Mouse (Mus musculus) gastrocnemius, postnatal 25 days (tissue): Measurements from ENCODE around the gene Gm2431. TPM values are rescaled to one million over a fixed set of nuclear protein-coding genes. Genes with fewer than 3 reads are reported as not detected.
"Not testable (repeated sequence)": the region's sequence is repeated elsewhere in the genome, so short reads cannot be mapped to it uniquely, and the experiment has no call there.

Experiments
- DNase-seq: peaks from one replicate; pipeline ENCODE4 v3.0.0; 2022
- long read RNA-seq, 2 experiments: library from polyadenylated mRNA; stranded (forward); transcript quantifications; one replicate each; pipeline ENCODE4 v2.0.0; 2021
- total RNA-seq, 2 experiments: library from RNA; stranded (reverse); gene quantifications; 1 replicate in 1 of 2; 2 replicates in 1 of 2; pipeline ENCODE4 v1.2.3; 2021

The Gm2431 gene
- total RNA-seq: not detected
- long read RNA-seq, experiment 1: 0 reads
- long read RNA-seq, experiment 2: 0 reads

GRCm38 (mm10) chr7:142258254-142258653 lies at the start of gene Gm2431:
Gene Gm2431 (minus strand): TSS chr7:142258354.
- DNase-seq: not testable (repeated sequence)

DNA sequence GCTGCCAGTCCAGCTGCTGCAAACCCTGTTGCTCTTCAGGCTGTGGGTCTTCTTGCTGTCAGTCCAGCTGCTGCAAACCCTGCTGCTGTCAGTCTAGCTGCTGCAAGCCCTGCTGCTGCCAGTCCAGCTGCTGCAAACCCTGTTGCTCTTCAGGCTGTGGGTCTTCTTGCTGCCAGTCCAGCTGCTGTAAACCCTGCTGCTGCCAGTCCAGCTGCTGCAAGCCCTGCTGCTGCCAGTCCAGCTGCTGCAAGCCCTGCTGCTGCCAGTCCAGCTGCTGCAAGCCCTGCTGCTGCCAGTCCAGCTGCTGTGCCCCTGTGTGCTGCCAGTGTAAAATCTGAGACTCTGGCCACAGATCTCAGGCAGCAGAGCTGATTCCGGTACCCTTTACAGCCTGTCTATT lies 45.8 kb upstream of the Gm2431 start:
- DNase-seq: not testable (repeated sequence)

- no peak for DNase-seq
Observed at GRCm38 (mm10) chr7:142303249-142303648, 45.1 kb upstream of the Gm2431 start, which contains the start of gene Krtap5-4. Gene Krtap5-4 (plus strand): TSS chr7:142303549.

- not testable (repeated sequence) for DNase-seq
Observed at GRCm38 (mm10) chr7:142297018-142297417, 38.9 kb upstream of the Gm2431 start, which contains the start of gene Krtap5-1. Gene Krtap5-1 (minus strand): TSS chr7:142297118.

GRCm38 (mm10) chr7:142296108-142296507 lies 38.0 kb upstream of the Gm2431 start:
- not testable (repeated sequence) for DNase-seq

- DNase-seq: no peak
Observed at GRCm38 (mm10) chr7:142295418-142295817, 37.3 kb upstream of the Gm2431 start.

DNA sequence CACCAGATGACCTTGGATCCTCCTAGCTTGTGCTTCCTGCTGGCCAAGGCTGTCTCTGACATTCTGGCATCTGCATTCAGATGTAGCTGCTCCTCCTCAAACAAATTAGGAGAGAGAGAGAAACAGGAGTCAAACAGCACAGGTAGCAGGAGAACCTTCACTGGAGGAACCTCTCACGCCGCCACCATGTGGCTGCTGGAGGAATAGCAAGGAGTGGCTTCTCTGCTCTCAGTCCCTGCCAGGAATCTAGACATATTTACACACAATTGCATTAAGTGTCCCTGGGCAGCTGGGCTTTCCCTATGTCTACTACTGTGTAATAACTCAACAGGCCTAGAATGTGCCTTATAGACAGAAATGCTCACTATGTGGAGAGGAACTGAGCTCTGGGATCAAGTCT lies 35.7 kb upstream of the Gm2431 start:
- not testable (repeated sequence) for DNase-seq

DNA sequence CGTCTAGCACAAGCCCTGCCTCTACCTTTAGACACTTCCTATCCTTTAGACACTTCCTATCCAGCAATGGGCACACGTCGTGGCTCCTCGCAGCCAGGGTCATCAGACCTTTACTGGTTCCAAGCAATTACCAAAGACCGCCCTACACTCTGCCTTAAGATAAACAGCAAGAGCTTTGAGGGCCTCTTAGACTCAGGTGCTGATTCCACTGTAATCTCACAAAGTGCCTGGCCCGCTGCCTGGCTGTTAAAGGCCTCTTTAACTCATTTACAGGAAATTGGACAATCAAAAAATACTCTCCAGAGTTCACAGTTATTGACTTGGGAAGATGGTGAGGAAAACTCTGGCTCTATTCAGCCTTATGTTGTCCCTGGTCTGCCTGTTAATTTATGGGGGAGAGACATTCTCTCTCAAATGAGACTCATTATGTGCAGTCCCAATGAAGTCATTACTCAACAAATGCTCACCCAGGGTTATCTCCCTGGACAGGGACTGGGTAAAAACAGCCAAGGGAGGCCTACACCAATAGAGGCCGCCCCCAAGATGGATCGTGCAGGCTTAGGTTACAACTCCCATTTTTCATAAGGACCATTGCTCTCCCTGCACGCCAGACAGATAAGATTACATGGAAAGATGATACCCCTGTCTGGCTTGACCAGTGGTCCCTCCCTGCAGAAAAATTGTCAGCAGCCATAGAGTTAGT lies 27.9 kb upstream of the Gm2431 start:
- not testable (repeated sequence) for DNase-seq

GRCm38 (mm10) chr7:142285130-142285835 lies 27.1 kb upstream of the Gm2431 start:
- peak; percentile 11 for DNase-seq

DNA sequence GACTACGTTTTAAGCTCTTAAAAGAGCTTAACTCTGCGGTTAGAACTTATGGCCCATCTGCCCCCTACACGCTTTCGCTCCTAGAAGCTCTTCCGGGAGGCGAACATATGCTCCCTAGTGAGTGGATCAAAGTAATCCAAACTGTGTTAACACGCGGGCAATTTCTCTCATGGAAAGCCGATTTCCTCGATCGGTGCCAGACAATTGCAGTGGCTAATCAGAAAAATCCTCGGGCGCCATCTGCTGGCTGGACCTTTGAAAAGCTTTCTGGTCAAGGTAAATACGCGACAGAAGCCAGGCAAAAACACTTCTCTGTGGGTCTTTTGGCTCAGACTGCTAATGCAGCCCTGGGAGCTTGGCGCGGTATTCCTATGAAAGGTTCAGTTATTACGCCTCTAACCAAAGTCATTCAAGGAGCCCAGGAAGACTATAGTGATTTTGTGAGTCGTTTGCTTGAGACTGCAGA lies 26.5 kb upstream of the Gm2431 start:
- peak; percentile 69 for DNase-seq

- peak; percentile 35 for DNase-seq
Observed at GRCm38 (mm10) chr7:142284023-142284591, 26.0 kb upstream of the Gm2431 start.

DNA sequence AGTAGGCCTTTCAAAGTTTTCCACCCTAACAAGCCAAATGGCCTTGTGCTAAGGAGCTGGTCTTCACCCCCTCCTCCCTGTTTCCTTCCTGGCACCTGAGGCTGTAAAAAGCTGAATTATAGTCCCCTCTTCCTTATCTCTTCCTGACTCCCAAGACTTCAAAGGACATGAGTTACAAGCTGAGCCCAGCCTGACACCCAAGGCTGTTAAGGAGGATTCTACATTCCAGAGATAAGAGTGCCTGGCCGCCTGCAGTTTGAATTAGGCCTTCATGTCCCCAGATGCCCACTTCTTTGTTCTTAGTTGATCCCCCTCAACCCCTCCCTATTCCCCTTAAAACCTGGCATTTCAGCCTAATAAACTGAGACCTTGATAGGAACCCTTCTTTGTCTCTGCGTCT lies 24.7 kb upstream of the Gm2431 start:
- not testable (repeated sequence) for DNase-seq

GRCm38 (mm10) chr7:142279291-142279690 lies 21.1 kb upstream of the Gm2431 start:
- not testable (repeated sequence) for DNase-seq

- not testable (repeated sequence) for DNase-seq
Observed at GRCm38 (mm10) chr7:142278183-142278582, 20.0 kb upstream of the Gm2431 start.

DNA sequence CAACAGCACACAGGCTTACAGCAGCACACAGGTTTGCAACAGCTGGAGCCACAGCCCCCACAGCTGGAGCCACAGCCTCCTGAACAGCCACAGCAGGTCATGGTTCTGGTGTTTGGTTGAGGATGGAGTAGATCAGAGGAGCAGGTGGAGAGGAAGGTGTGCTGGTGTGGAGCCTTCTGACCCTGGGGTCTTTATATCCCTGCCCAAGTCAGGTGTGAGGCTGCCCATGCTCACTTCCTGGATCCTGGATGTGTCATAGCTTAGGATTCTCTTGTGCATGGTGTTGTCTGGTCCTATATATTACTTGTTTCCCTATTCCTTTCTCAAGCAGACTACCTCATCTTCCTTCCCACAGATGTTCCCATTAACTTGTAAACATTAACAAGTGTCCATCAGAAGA lies 16.1 kb upstream of the Gm2431 start, which contains the start of gene Gm4559:
Gene Gm4559 (minus strand): TSS at position 101 of the 400 bp plus-strand sequence.
- DNase-seq: not testable (repeated sequence)

DNA sequence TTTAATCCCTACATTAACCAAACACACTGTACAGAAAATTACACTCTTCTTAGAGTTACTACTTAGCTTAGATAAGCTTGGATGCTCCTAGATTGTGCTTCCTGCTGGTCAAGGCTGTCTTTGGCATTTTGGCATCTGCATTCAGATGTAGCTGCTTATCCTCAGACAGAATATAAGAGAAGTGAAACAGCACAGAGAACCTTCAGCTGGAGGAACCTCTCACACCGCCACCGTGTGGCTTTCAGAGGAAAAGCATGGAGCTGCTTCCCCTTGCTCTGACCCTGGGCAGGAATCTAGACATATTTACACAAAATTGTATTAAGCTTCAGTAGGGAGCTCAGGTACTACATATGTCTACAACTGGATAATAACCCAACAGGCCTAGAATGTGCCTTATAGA lies 2.6 kb downstream of the Gm2431 start:
- DNase-seq: no peak

- no peak for DNase-seq
Observed at GRCm38 (mm10) chr7:142249824-142250223, 8.3 kb downstream of the Gm2431 start.

GRCm38 (mm10) chr7:142240978-142241377 lies 17.2 kb downstream of the Gm2431 start, which contains the start of gene Gm40460:
Gene Gm40460 (minus strand): TSS chr7:142241078.
- DNase-seq: no peak

GRCm38 (mm10) chr7:142231540-142231939 lies 26.6 kb downstream of the Gm2431 start:
- no peak for DNase-seq

DNA sequence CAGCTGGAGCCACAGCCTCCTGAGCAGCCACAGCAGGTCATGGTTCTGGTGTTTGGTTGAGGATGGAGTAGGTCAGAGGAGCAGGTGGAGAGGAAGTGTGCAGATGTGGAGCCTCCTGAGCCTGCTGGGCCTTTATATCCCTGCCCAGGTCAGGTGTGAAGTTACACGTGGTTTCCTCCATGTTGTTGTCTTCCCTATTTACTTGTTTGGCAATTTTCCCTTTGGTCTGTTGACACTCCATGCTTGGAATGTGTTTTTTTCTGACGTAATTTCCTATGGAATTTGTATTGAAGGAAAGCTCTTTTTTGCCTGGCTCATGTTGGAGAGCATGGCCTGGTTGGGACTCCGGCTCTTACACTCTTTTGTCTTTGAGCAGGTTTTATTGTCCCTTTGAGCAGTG lies 28.3 kb downstream of the Gm2431 start, which contains the start of gene Krtap5-5:
Gene Krtap5-5 (minus strand): TSS at position 101 of the 400 bp plus-strand sequence.
- not testable (repeated sequence) for DNase-seq

DNA sequence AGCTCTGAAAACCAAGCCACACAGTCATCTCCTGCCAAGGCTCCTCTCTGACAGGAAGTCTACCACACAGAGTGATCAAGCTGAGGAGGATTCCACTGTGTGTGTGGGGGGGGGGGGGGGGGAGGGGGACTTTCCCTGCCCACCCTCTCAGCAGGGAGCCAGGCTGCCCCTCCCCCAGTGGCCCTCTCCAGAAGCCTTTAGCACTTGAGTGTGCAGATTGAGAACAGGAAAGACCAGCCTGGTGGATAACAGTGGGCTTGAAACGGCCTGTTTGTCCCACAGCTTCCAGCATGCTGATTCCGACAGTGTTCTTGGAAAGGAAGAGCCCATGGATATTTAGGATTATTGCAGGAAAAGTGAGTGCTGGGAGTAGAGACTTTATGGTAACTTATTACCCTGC lies 33.6 kb downstream of the Gm2431 start:
- no peak for DNase-seq

DNA sequence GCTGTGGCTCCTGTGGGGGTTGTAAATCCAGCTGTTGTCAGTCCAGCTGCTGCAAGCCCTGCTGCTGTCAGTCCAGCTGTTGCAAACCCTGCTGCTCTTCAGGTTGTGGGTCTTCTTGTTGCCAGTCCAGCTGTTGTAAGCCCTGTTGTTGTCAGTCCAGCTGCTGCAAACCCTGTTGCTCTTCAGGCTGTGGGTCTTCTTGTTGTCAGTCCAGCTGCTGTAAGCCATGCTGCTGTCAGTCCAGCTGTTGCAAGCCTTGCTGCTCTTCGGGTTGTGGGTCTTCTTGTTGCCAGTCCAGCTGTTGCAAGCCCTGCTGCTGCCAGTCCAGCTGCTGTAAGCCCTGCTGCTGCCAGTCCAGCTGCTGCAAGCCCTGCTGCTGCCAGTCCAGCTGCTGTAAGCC lies 46.0 kb downstream of the Gm2431 start:
- DNase-seq: not testable (repeated sequence)
